Mouse (Mus musculus): ENCODE measurements at regions not wholly inside any gene's neighbourhood (a gene's known extent, or its start where the extent isn't known, plus 50 kb on each side); places are given as distances from the start of the nearest gene placed in this dataset.

GRCm38 (mm10) chr17:3248875-3249274 lies 77.5 kb upstream of the Tiam2 start:
- DNase-seq: no peak

- peak in 1 of 2 experiments; percentile 52 for DNase-seq
Observed at GRCm38 (mm10) chr17:3249320-3249719, 77.1 kb upstream of the Tiam2 start.

DNA sequence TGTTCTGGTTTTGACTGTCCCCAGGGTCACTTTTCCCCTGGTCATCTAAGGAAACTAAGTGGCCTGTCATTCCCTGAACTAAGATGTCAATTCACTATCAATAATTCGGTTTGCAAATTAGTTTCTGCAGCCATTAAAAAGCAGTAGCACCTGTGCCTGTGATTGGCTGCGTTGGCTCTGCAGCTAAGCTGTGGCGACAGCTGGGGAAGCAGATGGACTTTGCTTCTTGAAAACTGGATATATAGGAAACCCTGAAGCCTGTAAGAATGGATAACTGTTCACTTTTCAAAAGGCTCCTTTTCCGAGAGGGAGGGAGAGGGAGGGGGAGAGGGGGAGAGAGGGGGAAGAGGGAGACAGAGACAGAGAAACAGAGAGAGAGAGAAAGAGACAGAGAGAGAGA lies 75.2 kb upstream of the Tiam2 start:
- no peak for DNase-seq

GRCm38 (mm10) chr17:3251966-3252365 lies 74.4 kb upstream of the Tiam2 start:
- DNase-seq: no peak

- peak; percentile 74 to 87 for DNase-seq
Observed at GRCm38 (mm10) chr17:3253508-3254176, 72.7 kb upstream of the Tiam2 start.

GRCm38 (mm10) chr17:3256765-3257164 lies 69.6 kb upstream of the Tiam2 start:
- peak in 1 of 2 experiments; percentile 28 for DNase-seq

- peak in 1 of 2 experiments; percentile 36 for DNase-seq
Observed at GRCm38 (mm10) chr17:3258811-3259510, 67.4 kb upstream of the Tiam2 start.

- DNase-seq: no peak
Observed at GRCm38 (mm10) chr17:3260796-3261195, 65.6 kb upstream of the Tiam2 start.

GRCm38 (mm10) chr17:3273108-3274091 lies 53.0 kb upstream of the Tiam2 start:
- peak; percentile 91 to 93 for DNase-seq

DNA sequence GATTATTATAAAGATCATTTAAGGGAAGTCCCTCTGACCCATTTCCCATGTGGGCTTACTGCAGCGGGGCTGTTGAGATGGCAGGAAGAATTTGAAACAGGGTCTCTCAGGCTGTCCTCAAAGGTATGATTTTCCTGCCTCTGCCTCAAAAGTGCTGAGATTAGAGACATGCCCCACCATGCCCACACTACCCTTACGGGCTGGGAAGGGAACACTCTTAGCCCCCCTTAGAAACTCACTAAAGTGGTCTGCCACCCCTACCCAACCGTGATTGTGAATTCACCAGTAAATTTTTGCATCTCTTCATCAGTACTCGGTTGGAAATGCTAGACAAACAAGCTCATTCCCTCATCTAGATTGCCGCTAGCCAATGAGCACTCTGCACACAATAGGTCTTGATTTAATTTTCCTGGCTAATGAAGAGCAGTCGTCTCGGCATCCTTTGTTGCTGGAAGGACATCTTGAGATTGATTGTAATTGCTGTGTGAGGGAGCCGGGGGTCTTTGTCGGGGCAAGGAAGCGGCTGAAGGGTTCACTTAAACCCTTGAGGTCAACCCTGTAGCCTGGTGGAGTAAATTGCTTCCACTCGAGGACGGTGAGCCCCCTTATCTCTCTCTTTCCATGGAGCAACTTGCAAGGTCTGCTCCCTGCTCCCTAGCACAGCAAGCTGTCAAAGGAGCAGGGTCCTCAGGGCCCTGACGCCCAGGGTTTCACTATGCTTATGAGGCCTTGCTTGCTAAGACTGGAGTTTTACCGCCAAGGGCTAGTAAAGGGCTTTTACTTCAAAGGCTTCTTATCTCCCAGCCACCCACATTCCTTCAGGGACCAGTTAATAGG lies 51.7 kb upstream of the Tiam2 start:
- DNase-seq: no peak
